Mouse (Mus musculus): ENCODE measurements at regions not wholly inside any gene's neighbourhood (a gene's known extent, or its start where the extent isn't known, plus 50 kb on each side); places are given as distances from the start of the nearest gene placed in this dataset.

DNA sequence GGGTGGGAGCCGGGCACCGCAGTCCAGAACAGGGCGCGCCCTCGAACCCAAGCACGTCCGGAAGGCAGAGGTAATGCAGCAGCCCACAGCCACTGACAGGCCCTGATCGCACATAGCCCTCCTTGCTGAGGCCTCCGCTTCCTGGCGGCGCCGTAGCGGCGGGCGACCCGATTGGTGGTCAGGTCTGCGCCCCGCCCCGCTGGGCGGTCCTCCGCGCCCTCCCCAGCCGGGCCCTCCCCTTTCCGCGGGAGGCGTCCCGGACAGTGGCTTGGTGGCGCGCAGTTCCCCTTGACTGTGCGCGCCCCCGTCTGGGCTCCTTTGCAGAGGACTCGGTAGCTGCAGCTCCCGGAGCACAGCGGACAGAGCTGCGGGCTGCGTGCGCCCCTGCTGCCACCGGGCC is 375.5 kb upstream of the Asap2 start:
- peak; percentile 3 to 13 for DNase-seq (ENCODE audit: low read depth in 2 of 2, low spot score in 2 of 2)
